Mouse (Mus musculus): ENCODE measurements around the gene Fgd6. TPM values are rescaled to one million over a fixed set of nuclear protein-coding genes. Genes with fewer than 3 reads are reported as not detected.

Fgd6 gene
- 2.3 TPM in 2 replicates for polyA plus RNA-seq (2012; rRNA removed)

DNA sequence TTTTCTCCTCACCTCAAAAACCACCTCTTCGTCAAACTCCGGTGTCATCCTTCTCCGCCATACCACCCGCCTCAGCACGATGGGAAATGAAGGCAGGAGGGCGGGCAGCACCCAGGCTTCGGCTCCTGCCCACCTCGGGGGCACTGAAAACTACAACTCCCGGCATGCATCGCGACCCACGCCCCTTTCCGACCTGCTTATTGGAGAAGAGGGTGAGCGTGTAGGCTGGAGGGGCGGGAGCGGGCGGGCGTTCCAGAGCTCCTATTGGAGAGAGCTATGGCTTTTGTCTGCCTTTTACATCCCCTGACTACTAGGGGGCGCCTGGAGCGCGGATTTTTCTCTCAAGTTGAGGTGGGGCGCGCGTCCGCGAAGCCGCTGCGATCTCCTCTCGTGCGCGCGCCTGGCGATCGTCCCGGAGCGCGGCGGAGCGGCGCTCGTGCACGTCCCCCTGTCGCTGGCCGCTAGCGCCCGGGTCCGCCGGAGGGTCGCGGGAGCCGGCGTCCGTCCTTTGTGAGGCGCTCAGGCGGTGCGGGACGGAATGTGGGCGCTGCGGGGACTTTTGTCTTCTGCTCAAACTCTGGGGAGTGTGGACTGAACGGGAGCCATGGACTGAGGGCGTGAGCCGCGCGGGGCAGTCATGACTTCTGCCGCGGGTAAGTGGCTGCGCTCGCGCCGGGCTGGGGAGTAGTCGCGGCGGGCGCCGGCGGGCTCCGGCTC is at the start of gene Fgd6, which contains the start of gene Vezt:
TSS of gene Fgd6 (plus strand) at position 344 of the 717 bp plus-strand sequence.
TSS of gene Vezt (minus strand) at position 160 of the 717 bp plus-strand sequence.
- peak within 1 kb of the TSS; percentile 94 for H3K4me3 ChIP-seq (ENCODE audit: insufficient read depth, low read depth, low read length)
- H3K36me3 ChIP-seq (ENCODE audit: control insufficient read depth, insufficient read depth, low read length): no peaks in the 10 kb centered on the region
- no peaks in the 10 kb centered on the region; the same call in 1 of the 2 replicates for H3K4me1 ChIP-seq (ENCODE audit: control insufficient read depth, insufficient read depth, low read length)
- peak within 1 kb of the TSS; percentile 59; the same call in 1 of the 2 replicates for H3K27ac ChIP-seq (ENCODE audit: insufficient read depth, low read depth, low read length)
- peak; percentile 68 for TF ChIP-seq CTCF (conservative IDR thresholded peaks at IDR 0.05; ENCODE audit: insufficient read depth, insufficient read length, low read depth, low read length)
- TF ChIP-seq POLR2A (IDR thresholded peaks at IDR 0.05; ENCODE audit: low read depth, low read length): no peak
- under 1% methylated on average over 77 of the region's 77 CpGs for WGBS
- no peaks in the 10 kb centered on the region for H3K27me3 ChIP-seq (replicated peaks; ENCODE audit: control insufficient read depth, insufficient read depth, low read length)
- peak; percentile 99 for DNase-seq

DNA sequence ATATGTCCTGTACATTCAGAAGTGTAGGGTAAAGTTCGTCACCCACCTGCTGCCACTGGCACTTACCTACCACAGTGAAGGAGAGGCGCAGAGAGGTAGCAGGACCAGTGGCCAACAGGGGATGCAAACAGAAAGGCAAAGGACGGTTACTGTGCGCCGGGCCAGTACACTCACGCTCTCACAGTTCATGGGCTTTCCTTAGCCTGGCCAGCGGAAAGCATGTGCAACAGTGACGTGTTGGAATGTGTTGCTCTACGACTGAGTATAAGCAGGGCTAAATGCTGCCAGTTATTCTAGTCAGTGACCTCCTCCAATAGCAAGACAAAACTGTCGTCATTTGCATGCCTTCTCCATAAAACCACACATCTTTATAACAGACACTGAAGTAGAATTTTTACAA is 41.7 kb upstream of the Fgd6 start:
- H3K36me3 ChIP-seq (ENCODE audit: control insufficient read depth, insufficient read depth, low read length): peaks cover 6% of the 10 kb centered on the region
- H3K27ac ChIP-seq (ENCODE audit: insufficient read depth, low read depth, low read length): no peak overlapping the region
- DNase-seq: no peak
- no peak overlapping the region for H3K4me3 ChIP-seq (ENCODE audit: insufficient read depth, low read depth, low read length)
- no peaks in the 10 kb centered on the region for H3K27me3 ChIP-seq (replicated peaks; ENCODE audit: control insufficient read depth, insufficient read depth, low read length)
- no peaks in the 10 kb centered on the region for H3K4me1 ChIP-seq (ENCODE audit: control insufficient read depth, insufficient read depth, low read length)
- TF ChIP-seq POLR2A (IDR thresholded peaks at IDR 0.05; ENCODE audit: low read depth, low read length) (no peak), CTCF (conservative IDR thresholded peaks at IDR 0.05; ENCODE audit: insufficient read depth, insufficient read length, low read depth, low read length) (no peak)
- 93% methylated on average over 10 of the region's 10 CpGs for WGBS

DNA sequence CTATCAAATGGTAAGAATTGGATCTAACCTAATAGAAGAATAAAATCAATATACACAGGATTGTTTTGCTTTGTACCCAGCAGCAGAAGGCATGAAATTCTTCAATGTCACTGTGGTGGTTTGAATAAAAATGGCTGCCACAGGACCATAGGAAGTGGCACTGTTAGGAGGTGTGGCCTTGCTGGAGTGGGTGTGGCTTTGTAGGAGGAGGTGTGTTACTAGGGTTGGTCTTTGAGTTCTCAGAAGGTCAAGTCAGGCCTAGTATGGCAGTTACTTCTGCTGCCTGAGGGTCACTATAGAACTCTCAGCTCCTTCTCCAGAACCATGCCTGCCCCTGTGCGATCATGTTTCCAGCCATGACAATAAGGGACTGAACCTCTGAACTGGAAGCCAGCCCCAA is 40.7 kb upstream of the Fgd6 start:
- 100% methylated on average over 1 of the region's 1 CpGs for WGBS
- peaks cover 7% of the 10 kb centered on the region for H3K36me3 ChIP-seq (ENCODE audit: control insufficient read depth, insufficient read depth, low read length)

DNA sequence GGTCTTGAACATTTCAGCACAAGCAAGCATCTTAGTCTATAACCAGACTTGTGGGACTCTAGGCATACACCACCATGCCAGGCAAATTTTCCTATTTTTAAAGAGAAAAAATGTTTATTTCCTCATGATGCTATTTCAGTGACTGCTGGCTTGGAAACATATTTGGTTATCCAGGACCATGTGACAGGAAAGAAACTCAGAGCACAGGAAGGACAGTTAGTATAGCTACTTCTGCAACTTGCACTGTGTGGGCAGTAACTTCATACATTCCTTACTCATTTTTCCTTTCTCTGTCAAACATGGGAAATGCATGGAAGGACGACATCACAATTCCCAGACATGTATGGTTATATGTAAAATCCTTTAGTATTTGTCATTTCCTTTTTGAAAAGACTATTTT is 36.4 kb upstream of the Fgd6 start:
- peaks cover 9% of the 10 kb centered on the region for H3K36me3 ChIP-seq (ENCODE audit: control insufficient read depth, insufficient read depth, low read length)
- no peak overlapping the region for H3K27ac ChIP-seq (ENCODE audit: insufficient read depth, low read depth, low read length)
- peak; percentile 29 for DNase-seq
- no peak overlapping the region for H3K4me3 ChIP-seq (ENCODE audit: insufficient read depth, low read depth, low read length)
- TF ChIP-seq POLR2A (IDR thresholded peaks at IDR 0.05; ENCODE audit: low read depth, low read length) (no peak), CTCF (conservative IDR thresholded peaks at IDR 0.05; ENCODE audit: insufficient read depth, insufficient read length, low read depth, low read length) (no peak)
- WGBS: 78% methylated on average over 1 of the region's 1 CpGs
- no peaks in the 10 kb centered on the region for H3K27me3 ChIP-seq (replicated peaks; ENCODE audit: control insufficient read depth, insufficient read depth, low read length)
- no peaks in the 10 kb centered on the region for H3K4me1 ChIP-seq (ENCODE audit: control insufficient read depth, insufficient read depth, low read length)

More for the DNA sequence above, 40.7 kb upstream of the Fgd6 start:
- no peak overlapping the region for H3K27ac ChIP-seq (ENCODE audit: insufficient read depth, low read depth, low read length)
- no peak for DNase-seq
- H3K4me1 ChIP-seq (ENCODE audit: control insufficient read depth, insufficient read depth, low read length): no peaks in the 10 kb centered on the region
- TF ChIP-seq CTCF (conservative IDR thresholded peaks at IDR 0.05; ENCODE audit: insufficient read depth, insufficient read length, low read depth, low read length): no peak
- no peak for TF ChIP-seq POLR2A (IDR thresholded peaks at IDR 0.05; ENCODE audit: low read depth, low read length)
- no peaks in the 10 kb centered on the region for H3K27me3 ChIP-seq (replicated peaks; ENCODE audit: control insufficient read depth, insufficient read depth, low read length)
- no peak overlapping the region for H3K4me3 ChIP-seq (ENCODE audit: insufficient read depth, low read depth, low read length)

- Histone ChIP-seq H3K27me3 (replicated peaks; ENCODE audit: control insufficient read depth, insufficient read depth, low read length) (no peaks in the 10 kb centered on the region), H3K36me3 (ENCODE audit: control insufficient read depth, insufficient read depth, low read length) (peaks cover 9% of the 10 kb centered on the region), H3K27ac (ENCODE audit: insufficient read depth, low read depth, low read length) (no peak overlapping the region), H3K4me1 (ENCODE audit: control insufficient read depth, insufficient read depth, low read length) (no peaks in the 10 kb centered on the region), H3K4me3 (ENCODE audit: insufficient read depth, low read depth, low read length) (no peak overlapping the region)
- DNase-seq: peak; percentile 68
- WGBS: 70% methylated on average over 10 of the region's 10 CpGs
- no peak for TF ChIP-seq POLR2A (IDR thresholded peaks at IDR 0.05; ENCODE audit: low read depth, low read length)
- no peak for TF ChIP-seq CTCF (conservative IDR thresholded peaks at IDR 0.05; ENCODE audit: insufficient read depth, insufficient read length, low read depth, low read length)
Observed at GRCm38 (mm10) chr10:94000223-94000622, 35.6 kb upstream of the Fgd6 start.

DNA sequence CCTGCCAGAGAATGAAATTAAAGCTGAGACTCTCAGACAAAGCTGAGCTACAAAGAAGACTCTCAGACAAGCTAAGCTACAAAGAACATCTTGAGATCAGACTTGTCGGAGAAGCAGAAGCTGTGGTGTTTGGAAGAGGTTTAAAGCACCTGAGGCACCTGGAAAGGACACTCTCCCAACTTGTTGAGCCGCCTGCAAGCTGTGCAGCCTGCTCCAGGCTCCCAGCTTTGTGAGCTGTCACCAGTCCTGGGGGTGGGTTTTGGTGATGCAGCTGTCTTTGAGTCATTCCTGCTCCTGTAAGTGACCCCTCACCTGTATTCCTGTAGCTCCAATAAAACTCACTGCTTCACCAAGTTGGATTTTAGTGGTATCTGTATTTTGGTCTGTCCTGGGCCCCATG is 27.4 kb upstream of the Fgd6 start:
- DNase-seq: no peak
- TF ChIP-seq POLR2A (IDR thresholded peaks at IDR 0.05; ENCODE audit: low read depth, low read length) (no peak), CTCF (conservative IDR thresholded peaks at IDR 0.05; ENCODE audit: insufficient read depth, insufficient read length, low read depth, low read length) (no peak)

GRCm38 (mm10) chr10:94009991-94010679 is 25.7 kb upstream of the Fgd6 start:
- 70% methylated on average over 3 of the region's 3 CpGs for WGBS
- H3K4me3 ChIP-seq (ENCODE audit: insufficient read depth, low read depth, low read length): no peak overlapping the region
- DNase-seq: no peak
- H3K4me1 ChIP-seq (ENCODE audit: control insufficient read depth, insufficient read depth, low read length): peaks cover 4% of the 10 kb centered on the region; the same call in 1 of the 2 replicates
- H3K27ac ChIP-seq (ENCODE audit: insufficient read depth, low read depth, low read length): no peak overlapping the region
- no peaks in the 10 kb centered on the region for H3K27me3 ChIP-seq (replicated peaks; ENCODE audit: control insufficient read depth, insufficient read depth, low read length)
- H3K36me3 ChIP-seq (ENCODE audit: control insufficient read depth, insufficient read depth, low read length): no peaks in the 10 kb centered on the region; the same call in 1 of the 2 replicates
- TF ChIP-seq POLR2A (IDR thresholded peaks at IDR 0.05; ENCODE audit: low read depth, low read length) (no peak), CTCF (conservative IDR thresholded peaks at IDR 0.05; ENCODE audit: insufficient read depth, insufficient read length, low read depth, low read length) (no peak)

More for the DNA sequence above, 27.4 kb upstream of the Fgd6 start:
- no peak overlapping the region for H3K4me3 ChIP-seq (ENCODE audit: insufficient read depth, low read depth, low read length)
- no peak overlapping the region for H3K27ac ChIP-seq (ENCODE audit: insufficient read depth, low read depth, low read length)
- no peaks in the 10 kb centered on the region for H3K27me3 ChIP-seq (replicated peaks; ENCODE audit: control insufficient read depth, insufficient read depth, low read length)
- H3K36me3 ChIP-seq (ENCODE audit: control insufficient read depth, insufficient read depth, low read length): no peaks in the 10 kb centered on the region; the same call in 1 of the 2 replicates
- H3K4me1 ChIP-seq (ENCODE audit: control insufficient read depth, insufficient read depth, low read length): peaks cover 4% of the 10 kb centered on the region; the same call in 1 of the 2 replicates
- 100% methylated on average over 2 of the region's 2 CpGs for WGBS
